Mouse (Mus musculus) kidney, embryonic 16.5 days (tissue): Measurements from ENCODE around the gene Dnah10. TPM values are rescaled to one million over a fixed set of nuclear protein-coding genes. Genes with fewer than 3 reads are reported as not detected.

ENCODE experiments used
- ATAC-seq: fragments of 200-750 bp; cut with Nextera tagmentation; 2 replicates; pipeline ENCODE4 v1.8.0; 2017; ENCODE audit warnings: moderate TSS enrichment; ENCODE audit not compliant: low FRiP score, low TSS enrichment
- H3K27ac ChIP-seq: fragments of 300-500 bp; sonication (generic); 2 replicates; pipeline ENCODE4 v1.5.1; 2014; ENCODE audit warnings: low read length
- H3K27me3 ChIP-seq: fragments of 300-500 bp; sonication (generic); 2 replicates; pipeline ENCODE4 v1.6.1; 2014; ENCODE audit warnings: low read length, control low read depth, mixed read lengths; ENCODE audit not compliant: insufficient read depth
- H3K36me3 ChIP-seq: fragments of 300-500 bp; sonication (generic); 2 replicates; pipeline ENCODE4 v1.6.1; 2014; ENCODE audit warnings: low read length, control low read depth, mixed read lengths; ENCODE audit not compliant: insufficient read depth
- H3K4me1 ChIP-seq: fragments of 300-500 bp; sonication (generic); 2 replicates; pipeline ENCODE4 v1.6.1; 2014; ENCODE audit warnings: low read length, control low read depth, mixed read lengths; ENCODE audit not compliant: insufficient read depth
- H3K4me2 ChIP-seq: fragments of 300-500 bp; sonication (generic); replicated peaks from 2 replicates; pipeline ENCODE4 v1.6.1; 2014; ENCODE audit warnings: low read depth, low read length
- H3K4me3 ChIP-seq: fragments of 300-500 bp; sonication (generic); 2 replicates; pipeline ENCODE4 v1.5.1; 2014; ENCODE audit warnings: mild to moderate bottlenecking, low read length
- H3K9ac ChIP-seq: fragments of 300-500 bp; sonication (generic); replicated peaks from 2 replicates; pipeline ENCODE4 v1.6.1; 2014; ENCODE audit warnings: low read length
- H3K9me3 ChIP-seq: fragments of 300-500 bp; sonication (generic); 2 replicates; pipeline ENCODE4 v1.6.1; 2016; ENCODE audit warnings: low read length, control low read depth
- WGBS: fragments of 180-500 bp; shearing (Covaris S2); extraction: QIAGEN DNeasy Blood & Tissue Kit; methylation state at CpG from one replicate; pipeline ENCODE4 v1.1.7; 2014; 5-methylcytosine and 5-hydroxymethylcytosine counted together
- polyA plus RNA-seq: library from polyadenylated mRNA; unstranded; fragments of >200 nt; fragmentation: Nextera tagmentation; extraction: Ambion mirVana; gene quantifications from 2 replicates; pipeline ENCODE4 v1.2.1, GENCODE M21; 2015

Dnah10 gene
- polyA plus RNA-seq, 1 experiment from 2014 or later = 0.15 TPM

DNA sequence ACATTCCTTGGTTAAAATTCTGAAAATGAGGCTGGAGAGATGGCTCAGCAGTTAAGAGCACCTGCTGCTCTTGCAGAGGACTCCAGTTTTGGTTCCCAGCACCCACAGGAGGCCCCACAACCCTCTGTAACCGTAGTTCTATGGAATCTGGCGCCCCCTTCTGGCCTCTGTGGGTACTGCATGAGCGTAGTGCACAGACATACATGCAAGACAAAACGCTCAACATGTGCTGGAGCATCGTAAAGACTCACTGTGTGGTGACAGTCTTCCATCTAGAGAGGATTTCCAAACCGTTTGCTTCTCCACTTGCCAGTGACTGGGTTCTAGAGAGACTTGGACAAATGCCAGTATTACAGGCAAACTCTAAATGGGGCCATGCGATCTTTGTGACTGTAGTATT is 60.8 kb downstream of the Dnah10 start:
- Histone ChIP-seq H3K9me3 (peaks cover 10% of the 10 kb centered on the region), H3K4me3 (no peak overlapping the region), H3K4me2 (no peak overlapping the region), H3K9ac (no peak overlapping the region), H3K4me1 (no peaks in the 10 kb centered on the region), H3K27ac (no peak overlapping the region), H3K36me3 (peaks cover 2% of the 10 kb centered on the region; the same call in 1 of the 2 replicates), H3K27me3 (no peaks in the 10 kb centered on the region)
- WGBS = 80% methylated on average over 7 of the region's 7 CpGs
- no peak for ATAC-seq

DNA sequence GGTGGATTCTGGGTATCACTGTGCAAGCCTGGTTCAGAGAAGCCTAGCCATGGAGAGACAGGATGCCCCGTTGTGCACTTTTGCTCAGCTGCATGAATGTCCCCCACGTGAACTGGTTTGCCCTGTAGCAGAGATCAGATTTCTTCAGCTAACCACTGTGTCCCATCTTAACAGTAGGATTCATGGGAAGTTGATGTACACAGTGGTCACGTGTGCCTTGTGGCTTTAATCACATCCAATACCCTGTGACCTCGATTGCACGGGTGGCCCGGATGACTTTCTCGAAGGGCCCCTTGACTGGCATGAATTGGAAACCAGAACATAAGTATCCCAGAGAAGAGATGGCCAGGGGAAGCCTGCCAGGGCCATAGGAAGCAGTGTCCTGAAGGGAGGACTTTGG is 67.2 kb downstream of the Dnah10 start:
- H3K9ac ChIP-seq = no peak overlapping the region
- H3K27ac ChIP-seq = no peak overlapping the region
- WGBS = 72% methylated on average over 7 of the region's 7 CpGs
- peaks cover 2% of the 10 kb centered on the region; the same call in 1 of the 2 replicates for H3K9me3 ChIP-seq
- no peak overlapping the region for H3K4me3 ChIP-seq
- no peaks in the 10 kb centered on the region for H3K27me3 ChIP-seq
- no peaks in the 10 kb centered on the region for H3K4me1 ChIP-seq
- H3K36me3 ChIP-seq = no peaks in the 10 kb centered on the region
- H3K4me2 ChIP-seq = no peak overlapping the region
- ATAC-seq = no peak

- ATAC-seq = no peak
- Histone ChIP-seq H3K27me3 (no peaks in the 10 kb centered on the region), H3K36me3 (no peaks in the 10 kb centered on the region), H3K9me3 (peaks cover 2% of the 10 kb centered on the region; the same call in 1 of the 2 replicates), H3K27ac (no peak overlapping the region), H3K4me3 (no peak overlapping the region), H3K4me1 (no peaks in the 10 kb centered on the region), H3K9ac (no peak overlapping the region), H3K4me2 (no peak overlapping the region)
- WGBS = 77% methylated on average over 4 of the region's 4 CpGs
These were observed 85.0 kb downstream of the Dnah10 start for GRCm38 (mm10) chr5:124809708-124810366.

DNA sequence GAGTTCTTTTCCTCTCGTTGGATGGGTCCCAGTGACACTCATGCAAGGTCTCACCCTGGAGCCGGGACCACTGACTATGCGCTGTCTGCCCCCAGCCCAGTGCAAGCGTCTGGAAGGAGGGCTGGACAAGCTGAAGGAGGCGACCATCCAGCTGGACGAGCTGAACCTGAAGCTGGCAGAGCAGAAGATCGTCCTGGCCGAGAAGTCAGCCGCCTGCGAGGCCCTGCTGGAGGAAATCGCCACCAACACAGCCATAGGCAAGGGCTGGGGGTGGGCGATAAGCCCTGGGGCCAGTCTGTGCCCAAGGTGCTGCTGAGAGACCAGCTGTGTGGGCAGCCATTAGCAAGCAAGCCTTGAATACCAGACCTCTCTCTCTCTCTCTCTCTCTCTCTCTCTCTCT is 87.6 kb downstream of the Dnah10 start:
- no peak overlapping the region for H3K4me3 ChIP-seq
- H3K4me2 ChIP-seq = no peak overlapping the region
- no peaks in the 10 kb centered on the region for H3K4me1 ChIP-seq
- H3K9ac ChIP-seq = no peak overlapping the region
- H3K36me3 ChIP-seq = no peaks in the 10 kb centered on the region
- no peak overlapping the region for H3K27ac ChIP-seq
- peaks cover 2% of the 10 kb centered on the region; the same call in 1 of the 2 replicates for H3K9me3 ChIP-seq
- WGBS = 79% methylated on average over 12 of the region's 12 CpGs
- ATAC-seq = no peak
- H3K27me3 ChIP-seq = no peaks in the 10 kb centered on the region

- H3K4me1 ChIP-seq = no peaks in the 10 kb centered on the region
- H3K27ac ChIP-seq = no peak overlapping the region
- WGBS = 54% methylated on average over 5 of the region's 5 CpGs
- no peak overlapping the region for H3K4me2 ChIP-seq
- ATAC-seq = no peak
- peaks cover 11% of the 10 kb centered on the region; the same call in 1 of the 2 replicates for H3K9me3 ChIP-seq
- no peak overlapping the region for H3K9ac ChIP-seq
- H3K27me3 ChIP-seq = no peaks in the 10 kb centered on the region
- no peak overlapping the region for H3K4me3 ChIP-seq
- H3K36me3 ChIP-seq = no peaks in the 10 kb centered on the region
These were observed 89.9 kb downstream of the Dnah10 start for GRCm38 (mm10) chr5:124814797-124815196.

DNA sequence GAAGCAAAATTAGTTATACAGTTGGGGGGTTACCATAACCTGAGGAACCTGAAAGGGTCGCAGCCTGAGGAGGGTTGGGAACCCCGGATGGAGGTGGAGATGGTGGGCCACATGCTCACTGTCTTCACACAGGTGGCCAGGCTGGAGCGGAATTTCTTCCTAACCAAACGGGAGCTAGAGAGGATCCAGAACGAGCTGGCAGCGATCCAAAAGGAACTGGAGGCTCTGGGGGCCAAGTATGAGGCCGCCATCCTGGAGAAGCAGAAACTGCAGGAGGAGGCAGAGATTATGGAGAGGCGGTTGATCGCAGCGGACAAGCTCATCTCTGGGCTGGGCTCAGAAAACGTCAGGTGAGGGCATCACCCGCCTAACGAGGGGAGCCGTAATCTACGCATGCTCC is 92.2 kb downstream of the Dnah10 start:
- Histone ChIP-seq H3K27me3 (no peaks in the 10 kb centered on the region), H3K27ac (no peak overlapping the region), H3K36me3 (no peaks in the 10 kb centered on the region), H3K4me2 (no peak overlapping the region), H3K9ac (no peak overlapping the region), H3K4me1 (no peaks in the 10 kb centered on the region), H3K4me3 (no peak overlapping the region), H3K9me3 (peaks cover 11% of the 10 kb centered on the region; the same call in 1 of the 2 replicates)
- 82% methylated on average over 15 of the region's 15 CpGs for WGBS
- no peak for ATAC-seq

DNA sequence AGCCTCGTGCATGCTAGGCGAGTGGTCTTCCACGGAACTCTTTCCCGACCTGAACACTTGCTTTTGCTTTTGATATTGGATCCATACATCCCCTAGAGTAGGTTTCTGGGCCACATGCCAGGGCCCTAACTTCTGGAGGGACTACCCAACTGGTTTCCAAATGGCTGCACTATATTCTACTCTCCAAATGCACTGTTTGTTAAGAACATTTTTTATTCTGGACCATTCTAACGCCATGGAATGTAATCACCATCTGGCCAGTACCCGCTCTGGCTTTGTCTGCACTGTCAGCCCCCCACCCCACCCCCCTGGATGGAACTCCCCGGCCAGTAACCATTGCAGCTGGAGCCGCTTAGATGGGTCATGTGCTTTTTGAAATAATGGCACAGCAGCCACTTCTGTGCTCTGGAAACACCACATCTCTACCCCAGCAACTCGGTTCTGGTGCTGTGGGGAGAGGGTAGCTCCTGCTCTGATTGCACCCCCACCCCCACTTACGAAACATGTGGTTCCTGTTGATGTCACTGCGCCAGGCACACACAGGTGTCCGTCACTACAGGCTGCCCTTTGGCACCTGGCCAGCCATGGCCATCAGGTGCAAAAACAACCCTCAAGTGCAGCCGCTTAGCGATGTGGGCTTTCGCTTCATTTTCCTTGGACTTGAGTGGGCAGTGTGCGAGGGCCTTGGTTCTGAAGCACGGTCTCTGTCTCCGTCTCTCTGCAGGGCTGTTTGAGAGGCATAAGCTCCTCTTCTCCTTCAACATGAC is 97.4 kb downstream of the Dnah10 start:
- Histone ChIP-seq H3K27me3 (no peaks in the 10 kb centered on the region), H3K27ac (no peak overlapping the region), H3K4me1 (no peaks in the 10 kb centered on the region), H3K9ac (no peak overlapping the region), H3K36me3 (no peaks in the 10 kb centered on the region), H3K4me2 (no peak overlapping the region), H3K4me3 (no peak overlapping the region), H3K9me3 (peaks cover 11% of the 10 kb centered on the region; the same call in 1 of the 2 replicates)
- no peak for ATAC-seq
- WGBS = 81% methylated on average over 18 of the region's 18 CpGs

DNA sequence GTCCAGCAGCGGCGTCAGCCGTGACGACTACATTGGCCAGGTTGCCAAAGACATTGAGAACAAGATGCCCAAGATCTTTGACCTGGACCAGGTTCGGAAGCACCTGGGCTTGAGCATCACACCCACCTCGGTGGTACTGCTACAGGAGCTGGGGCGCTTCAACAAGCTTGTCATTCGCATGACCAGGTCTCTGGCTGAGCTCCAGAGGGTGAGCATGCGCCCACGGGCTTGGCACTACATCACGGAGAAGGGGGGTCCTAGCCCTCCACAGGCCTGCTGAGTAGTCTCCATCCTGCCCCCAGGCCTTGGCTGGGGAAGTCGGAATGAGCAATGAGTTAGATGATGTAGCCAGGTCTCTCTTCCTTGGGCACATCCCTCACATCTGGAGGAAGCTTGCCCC is 105.4 kb downstream of the Dnah10 start:
- 89% methylated on average over 12 of the region's 12 CpGs for WGBS
- no peak overlapping the region for H3K4me2 ChIP-seq
- ATAC-seq = no peak

DNA sequence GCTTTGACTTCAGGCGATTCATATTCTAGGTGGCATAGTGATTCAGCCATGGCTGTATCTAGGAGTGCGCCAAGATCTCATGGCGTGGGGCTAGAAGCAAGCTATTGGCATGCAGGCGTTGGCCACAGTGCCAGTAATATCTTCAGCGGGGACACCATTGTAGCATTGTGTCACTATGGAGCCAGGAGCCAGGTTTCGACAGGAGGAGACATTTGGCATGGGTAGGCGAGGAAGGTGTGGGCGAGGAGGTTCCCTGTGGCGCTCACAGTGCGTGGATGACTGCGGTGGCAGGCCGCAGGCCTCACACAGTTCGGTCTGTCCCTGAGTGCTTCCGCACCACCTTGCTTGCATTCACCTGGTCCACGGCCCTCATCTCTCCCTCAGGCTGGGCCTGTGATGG is 110.3 kb downstream of the Dnah10 start:
- no peak overlapping the region for H3K4me3 ChIP-seq
- no peak overlapping the region for H3K27ac ChIP-seq
- no peak for ATAC-seq
- no peak overlapping the region for H3K9ac ChIP-seq
- no peaks in the 10 kb centered on the region for H3K4me1 ChIP-seq
- H3K36me3 ChIP-seq = no peaks in the 10 kb centered on the region
- H3K27me3 ChIP-seq = no peaks in the 10 kb centered on the region
- WGBS = 94% methylated on average over 15 of the region's 15 CpGs
- H3K9me3 ChIP-seq = no peaks in the 10 kb centered on the region
- no peak overlapping the region for H3K4me2 ChIP-seq

More for the DNA sequence above, 105.4 kb downstream of the Dnah10 start:
- Histone ChIP-seq H3K4me1 (no peaks in the 10 kb centered on the region), H3K4me3 (no peak overlapping the region), H3K36me3 (no peaks in the 10 kb centered on the region), H3K27me3 (no peaks in the 10 kb centered on the region), H3K9ac (no peak overlapping the region), H3K9me3 (no peaks in the 10 kb centered on the region), H3K27ac (no peak overlapping the region)

DNA sequence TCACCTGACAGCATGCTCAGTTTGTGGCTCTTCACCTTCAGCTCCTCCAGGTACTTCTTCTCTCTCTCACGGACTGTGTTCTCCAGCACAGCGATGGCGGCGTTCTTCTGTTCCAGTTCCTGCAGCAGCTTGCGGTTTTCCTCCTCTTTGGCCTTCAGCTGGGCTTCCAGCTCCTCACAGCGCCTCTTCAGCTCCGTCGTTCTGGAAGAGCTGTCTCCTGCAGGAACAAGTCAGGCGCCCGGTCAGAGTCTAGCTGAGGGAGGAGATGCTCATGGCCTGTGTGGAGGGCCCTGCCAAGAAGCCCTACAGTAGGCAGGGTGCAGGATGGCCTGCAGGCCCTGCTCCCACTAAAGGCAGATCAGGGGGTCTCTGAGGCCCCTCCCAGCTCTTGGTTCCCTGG is 111.2 kb downstream of the Dnah10 start:
- Histone ChIP-seq H3K4me1 (no peaks in the 10 kb centered on the region), H3K36me3 (no peaks in the 10 kb centered on the region), H3K4me2 (no peak overlapping the region), H3K9ac (no peak overlapping the region), H3K4me3 (no peak overlapping the region), H3K9me3 (no peaks in the 10 kb centered on the region), H3K27ac (no peak overlapping the region), H3K27me3 (no peaks in the 10 kb centered on the region)
- no peak for ATAC-seq
- WGBS = 82% methylated on average over 10 of the region's 10 CpGs
